Mouse (Mus musculus) layer of hippocampus, postnatal 36 days (tissue): ENCODE data around the gene Dapk1. TPM values are rescaled to one million over a fixed set of nuclear protein-coding genes. Genes with fewer than 3 reads are reported as not detected.

Source experiments
- DNase-seq, 2 experiments: peaks; one replicate each; pipeline ENCODE4 v3.0.0; 2022
- total RNA-seq, 2 experiments: library from RNA; stranded (reverse); gene quantifications; 2 replicates each; pipeline ENCODE4 v1.2.3; 2021

The Dapk1 gene
- total RNA-seq, 2 experiments from 2014 or later, result 130 to 158 TPM

DNA sequence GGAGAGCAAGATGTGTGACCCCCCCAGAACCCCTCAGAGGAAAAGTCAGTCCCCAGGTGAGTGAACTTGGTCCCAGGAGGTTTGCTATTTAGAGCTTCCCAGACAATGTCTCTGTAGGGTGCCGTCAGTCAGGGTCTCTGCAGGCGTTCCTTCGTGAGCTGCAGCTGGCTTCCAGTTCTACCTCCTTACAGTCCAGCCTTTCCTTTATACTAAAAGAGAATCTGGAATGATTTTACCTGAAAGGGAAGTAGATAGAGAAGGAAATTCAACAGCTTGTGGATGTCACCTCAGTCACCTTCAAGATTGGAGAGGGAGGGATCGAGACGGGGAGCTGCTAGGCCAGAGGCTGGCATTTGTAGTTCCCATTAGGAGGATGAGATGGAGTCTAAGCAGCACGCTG is 14.3 kb downstream of the Dapk1 start:
- DNase-seq, result no peak

DNA sequence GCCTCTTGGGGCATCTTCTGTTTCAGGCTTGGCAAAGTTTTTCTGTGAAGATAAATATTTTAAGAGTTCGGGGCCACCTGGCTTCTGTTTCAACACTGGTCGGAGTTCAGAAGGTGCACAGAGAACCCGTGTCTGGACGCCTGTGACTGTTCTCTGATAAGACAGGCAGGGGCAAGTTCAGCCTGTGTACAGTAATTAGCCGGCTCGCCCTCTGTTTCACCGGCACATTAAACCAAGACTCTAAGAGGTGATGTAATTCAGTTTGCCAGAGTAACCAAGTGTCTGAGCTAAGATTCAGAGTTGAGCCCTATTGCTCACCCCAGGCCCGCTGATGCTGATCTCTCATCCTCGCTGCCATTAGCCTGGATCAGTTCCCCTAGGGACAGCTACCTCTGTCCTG is 16.5 kb downstream of the Dapk1 start:
- no peak for DNase-seq

DNA sequence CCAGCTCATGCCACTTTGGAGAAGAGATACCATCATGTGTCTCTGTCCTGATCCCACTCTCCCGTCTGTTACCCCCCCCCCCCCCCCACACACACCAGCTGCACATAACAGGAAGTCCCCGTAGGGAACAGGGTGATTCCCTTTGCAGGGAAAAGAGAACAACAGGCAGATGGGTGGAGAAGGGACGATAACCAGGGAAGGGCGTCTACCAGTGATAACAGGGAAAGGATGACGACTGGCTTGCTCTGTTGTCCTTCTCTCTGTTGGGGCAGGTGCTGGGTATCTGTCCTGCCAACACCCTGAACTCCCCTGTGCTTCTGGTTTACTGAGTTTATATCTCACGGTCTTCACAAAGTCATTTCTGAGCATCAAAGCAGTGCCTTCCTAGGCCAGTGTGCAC is 18.0 kb downstream of the Dapk1 start:
- DNase-seq, result peak in 1 of 2 experiments; percentile 43

DNA sequence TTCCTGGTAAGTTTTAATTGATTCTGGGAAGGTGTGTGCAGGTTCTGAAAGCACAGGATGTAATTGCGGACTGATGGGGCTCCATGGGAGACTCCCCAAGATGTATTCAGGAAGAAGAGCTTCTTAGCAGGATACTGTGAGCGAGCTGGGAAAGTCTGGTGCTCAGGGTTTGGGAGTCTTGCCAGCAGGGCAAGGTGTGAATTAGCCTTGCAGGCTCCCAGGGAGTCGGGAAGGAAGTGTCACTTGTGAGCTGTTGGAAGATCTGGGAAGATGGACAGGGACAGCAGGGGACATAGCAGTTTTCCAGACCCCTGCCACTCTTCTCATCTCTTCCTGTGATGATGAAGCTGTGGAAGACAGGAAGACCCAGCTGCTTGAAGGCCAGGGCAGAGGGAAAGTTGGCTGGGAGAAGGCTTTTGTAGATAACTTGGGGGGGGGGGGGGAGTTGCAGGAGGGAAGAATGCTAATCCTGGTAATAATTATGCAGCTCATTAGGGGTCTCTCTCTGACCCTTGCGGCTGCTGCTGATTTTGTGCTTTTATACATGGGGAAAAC is 19.7 kb downstream of the Dapk1 start:
- DNase-seq, result no peak

DNA sequence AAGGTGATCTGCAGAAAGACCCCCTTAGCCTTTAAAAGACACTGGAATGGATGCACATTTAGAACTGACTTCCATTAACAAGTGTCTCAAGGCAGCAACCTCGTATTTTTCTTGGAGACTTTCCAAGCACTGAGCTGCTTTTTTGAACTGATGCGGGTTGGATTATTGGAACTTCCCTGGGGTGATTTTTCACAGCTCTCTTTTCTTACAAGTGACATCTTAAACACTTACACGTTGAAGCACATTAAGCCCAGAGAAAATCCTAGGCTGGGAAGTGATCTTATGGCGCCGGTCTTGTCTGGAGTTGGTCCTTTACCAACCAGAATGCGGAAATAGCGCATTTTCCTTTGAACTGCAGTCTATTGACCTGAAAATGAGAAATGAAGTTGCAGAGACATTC is 23.8 kb downstream of the Dapk1 start:
- no peak for DNase-seq

DNA sequence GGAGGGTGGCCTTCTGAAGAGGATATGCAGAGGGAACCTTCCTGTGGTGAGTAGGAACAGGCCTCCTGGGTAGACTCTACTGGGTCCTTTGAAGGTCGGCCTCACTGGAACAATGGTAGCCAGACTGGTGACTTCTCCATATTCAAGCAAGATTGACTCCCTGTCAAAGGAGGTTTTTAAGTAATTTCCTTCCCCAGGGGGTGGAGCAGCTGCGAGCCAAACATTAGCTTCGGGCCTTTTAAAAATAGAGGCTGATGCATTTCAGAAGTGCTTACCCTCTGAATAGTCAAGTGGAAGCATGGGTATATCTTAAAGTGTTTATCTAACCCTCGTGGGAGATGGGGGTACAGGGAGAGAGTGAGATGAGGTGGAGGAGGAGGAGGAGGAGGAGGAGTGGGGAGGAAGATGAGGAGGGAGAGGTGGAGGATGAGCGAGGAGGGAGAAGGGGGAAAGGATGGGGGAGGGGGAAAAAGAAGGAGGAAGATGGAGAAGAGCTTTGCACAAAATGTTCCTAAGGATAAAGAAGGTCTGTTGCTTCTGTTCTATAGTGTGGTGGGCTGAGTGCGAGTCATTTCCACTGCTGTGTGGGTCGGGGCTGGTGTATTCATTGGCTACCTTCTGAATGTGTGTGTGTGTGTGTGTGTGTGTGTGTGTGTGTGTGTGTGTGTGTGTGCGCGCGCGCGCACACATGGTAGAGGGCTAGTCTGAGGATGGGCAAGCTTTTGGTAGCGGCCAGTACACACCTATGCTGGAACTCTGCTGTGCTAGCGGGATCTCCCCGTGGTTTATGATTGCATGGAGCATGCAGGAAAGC is 26.3 kb downstream of the Dapk1 start:
- no peak for DNase-seq

DNA sequence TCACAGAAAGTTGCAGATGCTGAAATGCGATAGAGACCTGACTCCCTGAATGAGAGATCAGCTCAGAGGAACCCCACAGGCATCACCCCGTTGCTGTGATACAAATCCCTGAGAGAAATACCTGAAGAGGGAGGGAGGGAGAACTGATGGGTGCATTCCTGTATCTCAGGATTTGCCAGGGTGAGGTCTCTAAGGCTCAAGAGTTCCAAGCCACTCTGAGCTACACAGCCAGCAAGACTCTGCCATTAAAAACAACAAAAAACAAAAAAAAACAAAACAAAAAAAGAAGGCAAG is 26.9 kb downstream of the Dapk1 start:
- no peak for DNase-seq

DNA sequence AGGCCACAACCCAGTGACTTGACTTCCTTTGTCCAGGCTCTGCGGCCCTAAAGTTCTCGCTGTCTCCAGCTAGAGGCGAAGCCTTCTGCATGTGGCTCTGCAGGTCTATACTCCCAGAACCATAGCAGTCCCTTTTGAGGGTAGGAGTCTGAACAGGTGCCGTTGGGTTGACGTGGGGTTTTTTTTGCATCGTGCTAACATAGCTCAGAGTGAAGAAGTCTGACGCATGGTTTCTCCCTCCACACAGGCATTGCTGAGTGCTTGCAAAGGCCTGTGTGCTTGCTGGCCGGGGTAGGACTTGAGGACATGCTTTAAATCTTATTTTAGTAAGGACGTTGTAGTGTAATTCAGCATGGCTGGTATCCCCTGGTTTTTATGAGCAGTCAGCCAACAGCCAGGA is 27.7 kb downstream of the Dapk1 start:
- DNase-seq, result no peak

DNA sequence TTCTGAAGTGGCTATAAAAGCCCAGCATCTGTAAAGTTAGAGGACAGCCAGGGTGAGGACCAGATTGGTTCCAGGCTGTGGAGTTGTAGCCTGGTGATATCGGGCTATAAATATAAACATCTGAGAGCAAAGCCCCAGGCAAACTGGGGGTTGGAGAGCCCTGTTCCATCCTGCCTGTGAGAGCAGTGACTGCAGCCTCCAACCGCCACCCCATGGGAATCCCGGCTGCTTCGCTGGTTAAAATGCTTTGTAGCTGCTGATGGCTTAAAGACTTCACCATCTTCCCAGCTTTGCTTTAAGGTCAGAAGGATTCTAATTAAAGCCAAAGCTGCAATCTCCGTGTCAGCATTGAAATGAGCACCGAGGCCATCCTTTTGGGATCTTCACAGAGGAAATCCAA is 32.2 kb downstream of the Dapk1 start:
- no peak for DNase-seq

DNA sequence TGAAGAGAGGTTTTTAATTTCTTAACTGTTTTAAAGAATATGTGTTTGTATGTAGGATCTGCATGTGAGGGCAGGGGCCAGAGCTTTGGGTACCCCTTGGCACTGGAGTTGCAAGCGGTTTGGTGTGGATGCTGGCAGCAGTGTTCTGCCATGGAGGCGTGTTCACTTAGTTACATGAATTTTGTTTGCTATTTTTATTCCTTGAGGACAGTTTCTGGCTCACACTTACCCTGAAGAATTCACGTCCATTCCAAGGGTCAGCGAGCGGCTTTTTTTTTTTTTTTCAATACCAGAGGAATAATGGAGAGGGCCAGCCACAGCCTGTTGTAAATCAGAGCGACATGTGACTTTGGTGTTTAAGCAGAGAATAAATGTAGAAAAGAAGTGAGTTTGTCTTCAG is 33.9 kb downstream of the Dapk1 start:
- no peak for DNase-seq

DNA sequence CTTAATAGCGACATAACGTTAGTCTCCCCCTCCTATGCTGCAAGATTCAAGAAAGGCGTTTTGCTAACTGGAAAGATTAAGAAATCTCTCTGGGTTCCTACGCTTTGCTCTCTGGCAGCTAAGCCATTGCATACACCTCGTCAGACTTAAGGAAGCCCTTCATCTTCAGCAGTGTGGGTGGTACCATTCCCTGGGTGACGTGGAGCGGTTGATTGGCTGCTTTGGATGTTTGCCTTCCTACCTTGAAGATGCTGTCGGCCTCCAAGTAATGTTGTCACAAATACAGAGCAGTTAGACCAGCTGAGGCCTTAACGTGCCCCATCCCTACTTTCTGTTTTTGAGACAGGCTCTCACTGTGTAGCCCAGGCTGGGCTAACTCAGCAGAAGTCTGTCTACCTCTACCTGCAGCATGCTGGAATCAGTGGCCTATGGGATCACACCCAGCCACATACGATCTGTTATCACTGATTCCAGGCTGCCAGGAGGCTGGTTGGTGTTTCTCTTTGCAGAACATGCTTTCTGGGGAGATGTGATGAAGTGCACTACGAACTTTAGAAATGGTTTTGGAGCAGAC is 37.8 kb downstream of the Dapk1 start:
- DNase-seq, result no peak

DNA sequence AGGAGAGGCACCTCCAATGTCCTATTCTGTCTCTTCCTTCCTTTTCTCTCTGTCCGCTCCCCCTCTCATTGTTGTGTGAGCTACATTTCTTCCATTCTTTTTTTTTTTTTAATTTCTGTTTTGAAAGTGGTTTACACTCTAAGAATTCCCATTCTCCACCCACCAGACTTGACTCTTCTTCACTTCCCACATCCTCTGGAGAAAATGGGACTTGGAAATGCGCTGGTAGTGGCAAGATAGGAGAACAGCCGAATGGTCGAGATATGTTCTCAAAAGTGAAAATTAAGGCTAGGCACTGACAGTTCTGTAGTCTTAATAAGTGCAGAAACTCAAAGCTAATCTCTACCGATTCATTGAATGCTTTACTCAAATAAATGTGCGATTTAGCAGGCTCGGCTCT is 38.7 kb downstream of the Dapk1 start:
- DNase-seq, result no peak

DNA sequence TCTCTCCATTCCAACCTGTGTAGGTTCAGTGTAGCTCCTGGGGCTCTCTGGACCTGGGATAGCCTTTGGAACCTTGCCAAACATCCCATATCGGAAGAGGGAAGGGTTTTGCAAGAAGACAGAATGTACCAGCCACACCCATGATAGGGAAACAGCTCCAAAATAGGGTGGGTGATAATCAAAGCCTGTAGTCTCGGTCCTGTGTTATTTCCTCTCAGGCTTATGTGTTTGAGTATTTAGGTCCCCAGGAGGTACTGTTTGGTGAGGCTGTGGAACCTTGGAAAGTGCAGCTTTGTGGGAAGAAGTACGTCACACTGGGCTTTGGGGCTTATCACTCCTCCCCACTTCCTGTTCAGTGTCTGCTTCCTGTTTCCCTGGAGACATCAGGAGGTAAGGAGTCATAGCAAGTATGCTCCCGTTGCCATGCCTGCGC is 42.7 kb downstream of the Dapk1 start:
- DNase-seq, result no peak

DNA sequence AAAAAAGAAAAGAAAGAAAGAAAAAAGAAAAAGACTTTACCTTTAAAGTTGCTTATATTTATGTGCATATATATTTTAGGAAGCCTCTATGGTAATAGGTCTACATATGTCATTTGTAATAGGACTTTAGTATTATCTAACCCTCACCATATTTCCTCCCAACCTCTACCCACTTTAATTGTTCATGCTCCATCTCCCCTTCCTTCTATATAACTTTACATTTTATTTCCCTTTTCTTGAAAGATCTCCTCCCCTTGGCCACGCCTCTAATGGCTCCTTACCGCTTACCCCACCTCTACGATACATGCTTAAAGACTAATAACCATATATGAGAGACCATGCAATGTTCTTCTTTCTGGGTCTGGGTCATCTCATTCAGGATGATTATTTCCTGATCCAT is 45.0 kb downstream of the Dapk1 start:
- DNase-seq, result no peak

DNA sequence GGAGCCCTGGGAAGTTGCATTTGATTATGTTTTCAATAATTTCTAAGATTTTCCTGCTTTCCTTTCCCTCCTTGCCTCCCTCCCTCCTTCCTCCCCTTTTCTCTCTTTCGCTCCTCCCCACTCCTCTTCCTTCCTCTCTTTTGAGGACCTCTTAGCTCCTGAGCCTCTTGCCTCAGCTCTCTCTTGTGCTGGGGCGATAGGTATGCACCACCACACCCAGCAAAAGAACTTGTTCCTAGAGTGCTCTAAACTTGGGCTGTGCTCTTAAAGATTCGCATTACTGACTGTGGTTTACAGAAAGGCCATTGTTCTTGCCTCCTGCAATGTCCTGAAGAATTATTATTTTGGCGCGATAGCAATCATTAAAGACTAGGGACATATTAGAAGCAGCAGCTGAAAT is 46.6 kb downstream of the Dapk1 start:
- no peak for DNase-seq

DNA sequence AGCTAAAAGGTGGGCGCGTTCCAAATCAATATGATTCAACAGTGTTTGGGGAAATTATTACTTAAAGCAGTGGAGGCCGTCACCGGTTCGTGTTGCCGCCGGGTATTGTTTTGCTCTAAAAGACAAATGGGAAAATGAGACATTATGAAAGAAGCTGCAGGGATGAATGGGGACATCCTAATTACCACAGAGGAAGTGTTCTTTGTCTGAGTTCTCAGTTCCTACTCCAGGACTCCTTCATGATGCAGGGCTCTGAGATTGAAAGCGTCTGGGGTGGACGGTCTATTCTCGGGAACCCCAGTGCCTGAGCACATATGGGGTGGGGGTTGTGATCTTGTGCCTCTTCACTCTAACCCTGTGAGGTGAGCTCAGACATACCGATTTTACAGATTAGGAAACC is 48.3 kb downstream of the Dapk1 start:
- no peak for DNase-seq

DNA sequence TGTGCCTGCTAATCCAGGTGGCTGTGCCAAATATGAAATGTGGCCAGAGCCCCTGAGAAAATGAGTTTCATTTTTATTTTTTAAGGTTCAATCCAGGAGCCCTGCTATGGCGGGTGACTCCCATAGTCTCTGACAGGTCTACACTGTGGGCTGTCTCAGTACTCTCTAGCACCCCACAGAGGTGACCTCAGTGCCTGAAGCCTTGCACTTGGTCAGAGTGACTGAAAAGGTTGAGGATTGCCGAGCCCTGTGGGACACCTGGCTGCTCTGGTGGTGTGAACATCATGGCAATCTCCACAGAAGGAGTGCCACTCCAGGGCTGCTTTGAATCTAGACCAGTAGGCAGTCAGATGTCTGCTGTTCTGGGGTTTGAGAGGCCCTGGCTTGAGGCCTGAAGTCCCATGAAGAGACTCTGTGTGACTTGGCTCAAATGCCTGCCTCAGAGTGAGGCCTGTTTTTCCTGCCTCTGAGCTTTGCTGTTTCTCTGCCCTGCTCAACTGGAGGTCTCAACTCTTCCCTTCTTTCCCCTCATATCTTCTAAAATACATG is 52.3 kb downstream of the Dapk1 start:
- no peak for DNase-seq

DNA sequence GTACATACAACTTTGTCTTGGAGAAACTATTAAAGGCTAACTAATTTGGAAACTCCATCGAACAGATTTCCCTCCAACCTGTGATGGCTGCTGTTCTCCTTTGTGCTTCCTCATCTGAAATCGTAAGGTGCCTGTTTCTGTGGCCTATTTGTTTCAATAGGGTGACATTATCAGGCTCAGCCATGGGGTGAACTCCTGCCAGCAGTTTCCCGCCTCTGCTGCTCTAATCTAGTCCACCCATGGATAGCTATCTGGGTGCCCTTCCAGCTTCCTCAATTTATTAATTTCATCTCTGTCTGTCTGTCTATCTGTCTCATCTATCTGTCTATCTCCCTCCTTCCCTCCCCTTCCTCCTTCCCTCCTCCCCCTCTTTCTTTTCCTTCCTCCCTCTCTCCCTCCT is 53.5 kb downstream of the Dapk1 start:
- no peak for DNase-seq

DNA sequence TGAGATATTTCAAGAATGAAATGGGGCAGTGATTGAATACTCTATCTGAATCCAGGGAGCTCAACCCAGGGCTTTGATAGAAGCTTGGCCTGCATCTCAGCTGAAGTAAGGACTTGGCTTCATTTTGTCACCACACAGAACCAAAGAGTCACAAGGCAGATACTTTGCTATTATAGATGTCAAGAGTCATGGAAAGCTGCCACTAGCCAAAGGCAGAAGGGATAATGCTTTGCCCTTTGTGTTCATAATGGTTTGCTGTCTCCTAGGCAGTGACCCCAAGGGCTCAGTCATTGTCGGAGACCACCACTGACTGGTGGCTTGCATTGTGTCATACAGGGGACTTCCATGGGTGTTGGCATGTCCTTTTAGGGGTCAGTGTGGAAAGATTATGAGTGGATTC is 57.9 kb downstream of the Dapk1 start:
- no peak for DNase-seq

DNA sequence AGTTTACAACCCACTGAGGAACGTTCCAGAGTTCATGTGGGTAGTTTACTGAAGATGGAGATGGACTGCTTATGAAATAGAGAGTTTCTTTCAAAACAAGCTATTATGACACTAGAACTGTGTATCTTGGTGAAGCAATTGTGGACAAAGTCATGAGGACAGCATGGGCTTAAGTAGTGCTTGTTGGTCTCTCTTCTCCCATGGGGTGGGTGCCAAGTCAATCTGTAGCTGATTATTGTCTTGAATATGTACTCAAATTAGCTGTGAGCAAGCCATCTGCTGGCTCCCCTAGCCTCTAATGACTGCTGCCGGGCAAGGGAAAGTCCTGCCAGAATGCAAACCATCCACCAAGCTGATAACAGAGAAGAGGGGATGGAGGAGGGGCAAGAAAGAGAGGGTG is 58.3 kb downstream of the Dapk1 start:
- no peak for DNase-seq

DNA sequence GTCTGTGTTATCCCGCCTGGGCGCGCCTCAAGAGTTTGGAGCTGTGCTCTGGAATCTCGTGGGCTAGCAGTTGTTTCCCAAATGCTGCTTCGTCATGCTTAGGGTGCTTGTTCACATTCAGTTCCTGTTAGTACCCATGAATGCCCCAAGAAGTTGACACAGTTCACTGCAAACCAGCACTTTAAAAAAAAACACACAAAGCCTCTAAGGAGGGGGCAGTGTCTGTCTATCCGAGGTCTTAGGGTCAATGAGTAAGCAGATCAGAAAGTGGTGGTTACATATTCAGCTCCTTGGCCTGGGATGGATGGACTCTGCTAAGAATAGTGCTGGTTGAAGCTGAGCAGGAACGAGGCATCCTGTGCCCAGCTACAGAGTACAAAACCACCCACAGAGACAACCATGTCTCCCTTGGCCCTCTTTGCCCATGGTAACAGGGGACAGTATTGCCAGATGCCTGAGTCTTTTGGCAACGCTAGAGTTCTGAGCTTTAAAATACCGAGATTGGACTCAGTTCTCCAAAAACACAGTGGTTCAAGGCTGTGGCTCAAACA is 59.0 kb downstream of the Dapk1 start:
- DNase-seq, result no peak

DNA sequence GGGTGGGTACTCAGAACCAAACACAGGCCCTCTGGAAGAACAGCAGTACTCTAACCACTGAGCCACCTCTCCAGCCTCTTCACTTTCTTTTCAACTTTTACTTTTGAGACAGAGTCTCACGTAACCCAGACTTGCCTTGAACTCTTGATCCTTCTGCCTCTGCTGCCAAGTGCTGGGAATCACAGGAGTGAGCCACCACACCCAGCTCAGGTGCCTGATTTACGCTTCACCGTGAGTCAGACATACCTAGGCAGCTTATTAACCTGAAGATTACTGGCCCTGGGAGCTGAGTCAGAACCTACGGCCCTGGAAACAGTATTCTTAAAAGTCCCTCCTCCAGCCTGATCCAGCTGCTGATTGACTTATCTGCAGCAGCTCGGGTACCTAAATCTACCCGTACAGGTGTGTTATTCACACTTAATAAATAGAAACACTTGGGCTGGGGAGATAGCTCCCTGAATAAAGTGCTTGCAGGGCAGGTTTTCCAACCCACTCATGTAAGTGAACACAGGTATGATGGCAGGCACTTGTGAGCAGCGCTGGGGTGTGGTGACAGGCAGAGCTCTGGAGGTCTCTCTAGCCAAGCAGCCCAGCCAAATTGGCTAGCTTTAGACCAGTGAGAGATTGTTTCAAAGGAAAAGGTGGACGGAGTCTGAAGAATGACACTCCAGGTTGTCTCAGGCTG is 60.9 kb downstream of the Dapk1 start:
- DNase-seq, result no peak

DNA sequence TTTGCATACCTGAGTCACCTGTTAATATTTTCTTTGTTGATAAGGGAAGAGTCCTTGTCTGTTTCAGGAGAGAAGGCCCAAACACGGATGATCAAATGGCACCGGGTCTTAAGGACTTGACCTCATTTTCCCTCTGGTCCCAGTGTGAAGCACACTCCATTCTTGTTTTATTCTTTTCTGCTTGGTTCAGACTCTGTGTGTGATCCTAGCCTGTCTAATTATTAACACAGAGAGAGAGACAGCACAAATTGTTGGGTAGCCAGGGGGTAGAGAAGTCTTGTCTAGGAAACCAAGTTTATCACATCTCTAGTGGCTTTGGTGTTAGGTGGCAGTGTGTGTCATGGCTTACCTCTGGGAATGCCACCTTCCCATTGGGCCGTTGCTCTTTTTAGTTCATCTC is 62.3 kb downstream of the Dapk1 start:
- DNase-seq, result no peak
